Mouse (Mus musculus) ES-Bruce4 (cell line): ENCODE data around the gene Dlgap1. TPM values are rescaled to one million over a fixed set of nuclear protein-coding genes. Genes with fewer than 3 reads are reported as not detected.

Source experiments
- H3K27ac ChIP-seq: 2 replicates; pipeline ENCODE4 v1.5.1; 2012; ENCODE audit warnings: low read length, inconsistent platforms; ENCODE audit not compliant: insufficient read depth
- H3K27me3 ChIP-seq: 2 replicates; pipeline ENCODE4 v1.6.1; 2012; ENCODE audit warnings: mild to moderate bottlenecking, low read length, inconsistent platforms; ENCODE audit not compliant: control insufficient read depth, poor library complexity, insufficient read depth, severe bottlenecking
- H3K36me3 ChIP-seq: 2 replicates; pipeline ENCODE4 v1.6.1; 2012; ENCODE audit warnings: inconsistent platforms, mild to moderate bottlenecking, low read length, moderate library complexity; ENCODE audit not compliant: control insufficient read depth, poor library complexity, insufficient read depth, severe bottlenecking
- H3K4me1 ChIP-seq: one replicate; pipeline ENCODE4 v1.8.1; 2011; ENCODE audit warnings: low read length; ENCODE audit not compliant: control insufficient read depth, insufficient read depth
- H3K4me3 ChIP-seq: 2 replicates; pipeline ENCODE4 v1.5.1; 2011; ENCODE audit warnings: low read depth, mild to moderate bottlenecking, low read length
- H3K9ac ChIP-seq: 2 replicates; pipeline ENCODE4 v1.6.1; 2012; ENCODE audit warnings: low read depth, mild to moderate bottlenecking, inconsistent platforms; ENCODE audit not compliant: poor library complexity, severe bottlenecking
- H3K9me3 ChIP-seq: replicated peaks from 2 replicates; pipeline ENCODE4 v1.6.1; 2012; ENCODE audit warnings: mild to moderate bottlenecking, low read length, inconsistent platforms; ENCODE audit not compliant: control insufficient read depth, poor library complexity, insufficient read depth, severe bottlenecking
- CTCF ChIP-seq: IDR thresholded peaks from one replicate; pipeline ENCODE4 v1.8.1; 2011; ENCODE audit warnings: low read depth, low read length
- EP300 ChIP-seq: IDR thresholded peaks from 2 replicates; pipeline ENCODE4 v1.6.1; 2011; ENCODE audit warnings: low read depth, low read length; ENCODE audit not compliant: insufficient read depth
- POLR2A ChIP-seq: IDR thresholded peaks from one replicate; pipeline ENCODE4 v1.8.1; 2011; ENCODE audit warnings: low read length; ENCODE audit not compliant: insufficient read depth
- polyA plus RNA-seq: library from polyadenylated mRNA; stranded (reverse); fragments of >200 nt; gene quantifications from 2 replicates; pipeline ENCODE4 v1.2.4, GENCODE M21; 2011; ENCODE audit warnings: low read depth; ENCODE audit not compliant: missing spikeins, insufficient read depth, insufficient read length

Gene Dlgap1
- polyA plus RNA-seq, 1 experiment: 1.2 TPM

DNA sequence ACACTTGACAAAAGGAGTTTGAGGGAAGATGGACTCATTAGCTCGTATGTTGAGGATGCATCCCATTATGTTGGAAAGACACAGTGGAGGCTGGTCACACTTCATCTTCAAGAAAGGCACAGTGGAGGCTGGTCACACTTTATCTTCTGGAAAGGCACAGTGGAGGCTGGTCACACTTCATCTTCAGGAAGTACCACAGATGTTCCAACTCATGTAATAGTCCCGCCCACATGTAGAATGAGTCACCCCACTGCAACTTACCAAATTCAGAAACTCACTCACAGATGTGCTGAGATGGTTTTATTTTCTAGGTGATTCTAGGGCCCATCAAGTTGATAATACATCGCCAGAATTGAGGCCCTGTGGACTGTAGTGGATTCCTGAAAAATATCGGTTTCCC lies 119.3 kb downstream of the Dlgap1 start:
- Histone ChIP-seq H3K27ac (no peak overlapping the region), H3K27me3 (no peaks in the 10 kb centered on the region), H3K4me3 (no peak overlapping the region), H3K9ac (no peak overlapping the region), H3K36me3 (no peaks in the 10 kb centered on the region), H3K9me3 (no peaks in the 10 kb centered on the region), H3K4me1 (no peaks in the 10 kb centered on the region)
- TF ChIP-seq CTCF: no peak

DNA sequence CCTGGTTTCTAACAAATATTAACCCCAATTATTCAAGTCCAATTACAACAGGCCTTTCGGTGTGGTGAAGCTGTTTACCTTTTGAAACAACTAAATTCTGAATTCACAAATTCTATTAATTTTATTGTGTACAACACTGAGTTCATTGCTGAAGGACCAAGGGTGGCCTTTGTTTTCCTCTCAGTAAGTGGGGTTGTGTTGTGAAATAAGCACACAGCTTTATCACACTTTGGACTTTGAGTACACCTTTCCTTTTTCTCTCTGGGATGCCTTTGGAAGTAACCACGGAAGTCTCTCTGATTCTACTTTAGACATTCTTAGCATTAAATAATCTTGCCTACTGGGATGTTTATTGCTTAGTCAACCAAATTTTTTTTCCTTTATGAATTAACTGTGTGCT lies 121.9 kb downstream of the Dlgap1 start:
- no peaks in the 10 kb centered on the region for H3K4me1 ChIP-seq
- H3K27ac ChIP-seq: no peak overlapping the region
- no peak for TF ChIP-seq CTCF
- TF ChIP-seq EP300: no peak
- TF ChIP-seq POLR2A: no peak
- no peak overlapping the region for H3K9ac ChIP-seq
- H3K27me3 ChIP-seq: no peaks in the 10 kb centered on the region
- H3K9me3 ChIP-seq: no peaks in the 10 kb centered on the region
- no peaks in the 10 kb centered on the region for H3K36me3 ChIP-seq
- no peak overlapping the region for H3K4me3 ChIP-seq

DNA sequence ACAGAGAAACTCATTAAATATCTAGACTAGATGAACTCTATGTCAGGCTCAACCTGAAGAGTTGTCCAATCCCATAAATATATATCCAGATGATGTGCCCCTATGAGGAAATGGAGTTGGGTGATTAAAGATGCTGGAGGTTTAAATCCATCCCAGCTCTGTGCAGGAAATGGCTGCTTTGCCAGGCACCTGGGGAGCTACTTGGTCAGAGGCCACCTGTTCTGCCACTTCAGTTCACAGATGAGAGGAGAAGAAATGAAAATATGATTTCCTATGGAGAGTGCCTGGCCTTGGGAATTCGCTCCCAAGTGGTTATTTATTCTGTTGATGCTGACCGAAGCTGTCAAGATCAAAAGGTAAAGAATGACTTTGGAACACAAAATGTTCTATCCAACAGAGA lies 160.3 kb downstream of the Dlgap1 start:
- H3K4me1 ChIP-seq: no peaks in the 10 kb centered on the region
- TF ChIP-seq POLR2A: no peak
- no peaks in the 10 kb centered on the region for H3K36me3 ChIP-seq
- no peak overlapping the region for H3K4me3 ChIP-seq
- no peak overlapping the region for H3K27ac ChIP-seq
- no peak overlapping the region for H3K9ac ChIP-seq
- no peaks in the 10 kb centered on the region for H3K9me3 ChIP-seq
- no peaks in the 10 kb centered on the region for H3K27me3 ChIP-seq

DNA sequence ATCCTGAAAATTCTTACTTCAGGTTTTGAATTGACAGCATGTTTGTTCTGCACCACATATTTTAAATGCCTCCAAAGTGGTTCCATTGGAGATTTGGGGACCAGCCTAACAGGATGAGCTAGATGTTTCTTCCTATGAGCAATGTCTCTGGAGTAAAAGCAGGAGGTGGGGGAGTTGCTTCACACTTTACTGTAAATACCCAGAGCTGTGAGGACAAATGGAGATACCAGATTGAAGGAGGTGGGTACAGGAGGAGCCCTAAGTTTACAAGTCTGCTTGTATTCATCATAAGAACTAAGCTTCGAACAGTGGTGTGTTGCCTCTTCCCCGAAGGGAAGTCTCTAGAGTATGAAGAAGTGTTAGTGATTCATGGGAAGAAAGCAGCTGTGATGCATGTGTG lies 201.0 kb downstream of the Dlgap1 start:
- Histone ChIP-seq H3K27me3 (no peaks in the 10 kb centered on the region), H3K9me3 (no peaks in the 10 kb centered on the region), H3K4me3 (no peak overlapping the region), H3K36me3 (no peaks in the 10 kb centered on the region), H3K27ac (no peak overlapping the region), H3K4me1 (no peaks in the 10 kb centered on the region), H3K9ac (no peak overlapping the region)
- TF ChIP-seq EP300 (no peak), POLR2A (no peak), CTCF (no peak)

DNA sequence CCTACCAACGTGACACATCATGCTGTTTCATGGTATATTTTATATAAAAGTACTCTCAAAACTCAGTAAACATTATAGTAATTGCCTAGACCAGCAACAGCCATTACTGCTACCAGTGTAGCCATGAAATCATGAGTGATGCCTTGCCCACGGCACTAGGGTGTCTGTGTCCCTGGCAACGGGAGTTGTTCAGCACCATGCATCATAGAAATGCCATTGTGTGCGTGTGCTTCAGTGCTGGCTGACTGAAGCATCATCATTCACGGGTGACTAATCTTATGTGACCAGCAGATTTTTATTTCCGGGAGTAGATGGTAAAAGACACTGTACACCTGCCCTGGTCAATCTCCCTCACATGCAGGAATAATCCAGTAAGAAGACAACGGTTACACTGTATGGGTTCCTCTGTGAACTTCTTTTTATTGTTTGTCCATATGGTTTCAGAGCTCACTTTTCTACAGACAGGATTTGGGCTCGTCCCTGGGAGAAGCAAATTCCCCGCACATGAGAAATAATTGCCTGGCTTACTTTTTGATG lies 203.7 kb downstream of the Dlgap1 start:
- no peaks in the 10 kb centered on the region for H3K36me3 ChIP-seq
- no peak for TF ChIP-seq POLR2A
- TF ChIP-seq CTCF: no peak
- H3K27me3 ChIP-seq: no peaks in the 10 kb centered on the region
- no peak overlapping the region for H3K4me3 ChIP-seq
- no peak overlapping the region for H3K27ac ChIP-seq
- no peak overlapping the region for H3K9ac ChIP-seq
- no peaks in the 10 kb centered on the region for H3K4me1 ChIP-seq
- H3K9me3 ChIP-seq: no peaks in the 10 kb centered on the region

DNA sequence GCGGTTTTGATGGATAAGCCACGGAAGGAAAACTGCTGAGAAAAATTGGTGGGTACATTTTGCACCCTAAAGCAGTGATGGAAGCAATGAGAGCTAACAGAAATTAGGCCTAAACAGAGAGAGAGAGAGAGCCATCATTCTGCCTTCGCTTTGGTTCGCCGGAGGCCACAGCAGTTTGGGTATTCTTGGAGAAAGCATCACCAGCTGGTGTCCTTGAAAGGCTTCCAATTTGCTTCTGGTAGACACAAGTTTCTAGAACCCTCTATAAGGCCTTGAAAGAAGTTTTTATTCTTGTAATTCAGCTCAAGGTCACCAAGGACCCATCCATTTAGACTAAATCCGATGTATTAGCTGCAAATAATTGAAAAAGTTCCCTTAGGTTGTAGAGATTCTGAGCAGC lies 205.0 kb downstream of the Dlgap1 start:
- TF ChIP-seq EP300: no peak
- TF ChIP-seq POLR2A: no peak
- no peak for TF ChIP-seq CTCF
- H3K9ac ChIP-seq: no peak overlapping the region
- H3K4me3 ChIP-seq: no peak overlapping the region
- H3K36me3 ChIP-seq: no peaks in the 10 kb centered on the region
- H3K4me1 ChIP-seq: no peaks in the 10 kb centered on the region
- H3K27me3 ChIP-seq: no peaks in the 10 kb centered on the region
- no peaks in the 10 kb centered on the region for H3K9me3 ChIP-seq
- H3K27ac ChIP-seq: no peak overlapping the region
